Mouse (Mus musculus) neural tube, embryonic 11.5 days (tissue): ENCODE results near the gene Themis2. TPM values are rescaled to one million over a fixed set of nuclear protein-coding genes. Genes with fewer than 3 reads are reported as not detected.
"Not testable (repeated sequence)": the region's sequence is repeated elsewhere in the genome, so short reads cannot be mapped to it uniquely, and the experiment has no call there.

Experiments
- ATAC-seq: fragments of 200-750 bp; cut with Nextera tagmentation; 2 replicates; pipeline ENCODE4 v1.8.0; 2017; ENCODE audit warnings: moderate number of reproducible peaks, mild to moderate bottlenecking, moderate TSS enrichment, moderate library complexity; ENCODE audit not compliant: insufficient read depth, low FRiP score, low TSS enrichment
- DNase-seq: peaks from one replicate; pipeline ENCODE4 v3.0.0-alpha.2; 2015; ENCODE audit warnings: low spot score
- H3K27ac ChIP-seq: fragments of 300-500 bp; sonication (generic); 2 replicates; pipeline ENCODE4 v1.5.1; 2014; ENCODE audit warnings: low read depth, mild to moderate bottlenecking, low read length
- H3K27me3 ChIP-seq: fragments of 300-500 bp; sonication (generic); 2 replicates; pipeline ENCODE4 v1.6.1; 2014; ENCODE audit warnings: mild to moderate bottlenecking, low read length, mixed read lengths; ENCODE audit not compliant: control insufficient read depth, insufficient read depth
- H3K36me3 ChIP-seq: fragments of 300-500 bp; sonication (generic); 2 replicates; pipeline ENCODE4 v1.6.1; 2014; ENCODE audit warnings: mild to moderate bottlenecking, low read length, moderate library complexity, mixed read lengths; ENCODE audit not compliant: control insufficient read depth, insufficient read depth
- H3K4me1 ChIP-seq: fragments of 300-500 bp; sonication (generic); 2 replicates; pipeline ENCODE4 v1.6.1; 2014; ENCODE audit warnings: low read length, mixed read lengths; ENCODE audit not compliant: control insufficient read depth, insufficient read depth
- H3K4me2 ChIP-seq: fragments of 300-500 bp; sonication (generic); 2 replicates; pipeline ENCODE4 v1.6.1; 2014; ENCODE audit warnings: low read depth, mild to moderate bottlenecking, moderate library complexity
- H3K4me3 ChIP-seq: fragments of 300-500 bp; sonication (generic); 2 replicates; pipeline ENCODE4 v1.5.1; 2014; ENCODE audit warnings: low read depth, low read length
- H3K9ac ChIP-seq: fragments of 300-500 bp; sonication (generic); 2 replicates; pipeline ENCODE4 v1.6.1; 2014; ENCODE audit warnings: mild to moderate bottlenecking, low read length
- H3K9me3 ChIP-seq: fragments of 300-500 bp; sonication (generic); 2 replicates; pipeline ENCODE4 v1.6.1; 2016; ENCODE audit warnings: low read length; ENCODE audit not compliant: control insufficient read depth
- WGBS: fragments of 180-500 bp; shearing (Covaris S2); extraction: QIAGEN DNeasy Blood & Tissue Kit; methylation state at CpG from one replicate; pipeline ENCODE4 v1.1.7; 2014; 5-methylcytosine and 5-hydroxymethylcytosine counted together
- polyA plus RNA-seq: library from polyadenylated mRNA; unstranded; fragments of >200 nt; fragmentation: Nextera tagmentation; extraction: Ambion mirVana; gene quantifications from 2 replicates; pipeline ENCODE4 v1.2.1, GENCODE M21; 2014

Gene Themis2
- polyA plus RNA-seq, 1 experiment from 2014 or later: 1.1 TPM

DNA sequence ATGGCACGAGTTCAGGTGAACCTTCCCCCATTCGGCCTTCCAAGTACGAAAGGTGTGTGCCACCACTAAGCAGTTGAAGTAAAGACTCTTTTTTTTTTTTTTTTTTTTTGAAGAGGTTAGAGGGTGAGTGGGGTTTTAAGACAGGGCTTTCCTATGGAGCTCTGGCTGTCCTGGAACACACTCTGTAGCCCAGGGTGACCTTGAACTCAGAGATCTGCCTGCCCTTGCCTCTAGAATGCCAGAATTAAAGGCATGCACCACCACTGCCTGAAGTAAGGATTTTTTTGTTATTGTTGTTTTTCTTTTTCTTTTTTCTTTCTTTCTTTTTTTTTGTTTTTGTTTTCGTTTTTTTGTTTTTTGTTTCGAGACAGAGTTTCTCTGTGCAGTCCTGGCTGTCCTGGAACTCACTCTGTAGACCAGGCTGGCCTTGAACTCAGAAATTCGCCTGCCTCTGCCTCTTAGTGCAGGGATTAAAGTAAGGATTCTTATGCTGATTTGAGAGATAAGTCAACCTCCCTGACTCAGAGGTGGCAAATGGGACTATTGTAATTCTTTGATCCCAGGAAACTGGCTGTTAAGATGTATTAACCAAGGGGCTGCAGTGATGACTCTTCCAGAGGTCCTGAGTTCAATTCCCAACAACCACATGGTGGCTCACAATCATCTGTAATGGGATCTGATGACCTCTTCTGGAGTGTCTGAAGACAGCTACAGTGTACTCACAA lies 46.8 kb downstream of the Themis2 start:
- ATAC-seq: no peak
- Histone ChIP-seq H3K4me3 (no peak overlapping the region), H3K4me2 (no peak overlapping the region), H3K27ac (no peak overlapping the region), H3K36me3 (no peaks in the 10 kb centered on the region), H3K9me3 (no peaks in the 10 kb centered on the region), H3K4me1 (no peaks in the 10 kb centered on the region), H3K27me3 (no peaks in the 10 kb centered on the region), H3K9ac (no peak overlapping the region)
- WGBS: 83% methylated on average over 6 of the region's 6 CpGs
- no peak for DNase-seq

DNA sequence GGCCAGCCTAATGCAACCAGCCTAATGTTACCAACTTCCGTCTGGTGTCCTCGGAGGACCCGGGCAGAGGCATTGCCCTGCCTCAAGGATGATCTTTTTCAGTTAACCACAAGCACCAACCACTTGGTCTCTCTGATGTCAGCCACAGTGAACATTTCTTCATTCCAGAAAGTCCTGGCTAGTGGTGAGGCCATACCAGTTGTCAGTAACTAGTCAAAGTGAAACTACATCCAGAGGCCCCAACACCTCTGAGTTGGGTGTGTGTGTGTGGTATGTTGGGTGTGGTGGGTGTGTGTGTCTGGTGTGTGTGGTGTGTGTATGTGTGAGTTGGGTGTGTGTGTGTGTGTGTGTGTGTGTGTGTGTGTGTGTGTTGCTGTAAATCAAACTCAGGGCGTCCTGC lies 47.4 kb downstream of the Themis2 start:
- no peaks in the 10 kb centered on the region for H3K36me3 ChIP-seq
- H3K27me3 ChIP-seq: no peaks in the 10 kb centered on the region
- no peak overlapping the region for H3K9ac ChIP-seq
- no peak overlapping the region for H3K27ac ChIP-seq
- H3K4me2 ChIP-seq: no peak overlapping the region
- 91% methylated on average over 4 of the region's 4 CpGs for WGBS
- H3K9me3 ChIP-seq: no peaks in the 10 kb centered on the region
- DNase-seq (no peak), ATAC-seq (no peak)
- no peak overlapping the region for H3K4me3 ChIP-seq
- H3K4me1 ChIP-seq: no peaks in the 10 kb centered on the region

DNA sequence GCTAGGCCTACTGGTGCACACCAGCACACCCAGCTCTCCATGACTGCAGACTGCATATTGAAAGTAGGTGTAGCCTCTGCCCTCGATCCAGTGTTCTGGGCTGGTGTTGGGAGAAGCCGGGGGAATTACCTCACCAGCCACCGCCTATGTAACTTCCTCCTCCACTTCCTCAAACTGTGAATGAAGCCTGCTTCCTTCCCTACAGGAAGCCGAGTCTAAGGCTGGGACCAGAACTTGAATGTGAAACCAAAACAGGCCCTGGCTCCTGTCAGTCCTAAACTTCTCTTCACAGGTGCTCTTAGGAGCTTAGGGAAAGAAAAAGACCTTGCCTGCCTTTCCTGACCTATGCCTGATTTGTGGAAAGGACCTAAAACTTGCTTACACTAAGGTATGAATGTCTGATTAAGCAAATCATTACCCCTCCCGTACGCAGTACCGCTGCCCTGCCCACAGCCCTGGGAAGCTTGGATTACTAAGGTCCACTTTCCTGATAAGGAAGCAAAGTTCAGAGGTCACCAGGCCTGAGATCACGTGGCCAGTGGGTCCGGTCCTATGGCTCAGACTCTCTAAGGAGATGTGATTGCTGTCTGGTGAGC lies 48.4 kb downstream of the Themis2 start:
- no peak for ATAC-seq
- H3K9me3 ChIP-seq: no peaks in the 10 kb centered on the region
- H3K4me3 ChIP-seq: no peak overlapping the region
- no peaks in the 10 kb centered on the region for H3K4me1 ChIP-seq
- no peak overlapping the region for H3K9ac ChIP-seq
- H3K27me3 ChIP-seq: no peaks in the 10 kb centered on the region
- no peak overlapping the region for H3K4me2 ChIP-seq
- DNase-seq: no peak
- no peak overlapping the region for H3K27ac ChIP-seq
- WGBS: 73% methylated on average over 9 of the region's 9 CpGs
- H3K36me3 ChIP-seq: no peaks in the 10 kb centered on the region

- DNase-seq: no peak
- 91% methylated on average over 9 of the region's 9 CpGs for WGBS
- Histone ChIP-seq H3K4me3 (no peak overlapping the region), H3K4me1 (no peaks in the 10 kb centered on the region), H3K27ac (no peak overlapping the region; the same call in 1 of the 2 replicates), H3K9ac (no peak overlapping the region), H3K4me2 (no peak overlapping the region), H3K9me3 (no peaks in the 10 kb centered on the region), H3K27me3 (no peaks in the 10 kb centered on the region), H3K36me3 (no peaks in the 10 kb centered on the region)
- no peak for ATAC-seq
Measured at GRCm38 (mm10) chr4:132746911-132747517, 49.2 kb downstream of the Themis2 start.

GRCm38 (mm10) chr4:132743992-132744911 lies 51.9 kb downstream of the Themis2 start:
- H3K9ac ChIP-seq: no peak overlapping the region
- no peaks in the 10 kb centered on the region for H3K36me3 ChIP-seq
- H3K9me3 ChIP-seq: no peaks in the 10 kb centered on the region
- H3K4me3 ChIP-seq: no peak overlapping the region
- H3K27me3 ChIP-seq: no peaks in the 10 kb centered on the region
- WGBS: 89% methylated on average over 11 of the region's 11 CpGs
- H3K27ac ChIP-seq: no peak overlapping the region
- ATAC-seq: no peak
- no peaks in the 10 kb centered on the region for H3K4me1 ChIP-seq
- no peak for DNase-seq
- no peak overlapping the region for H3K4me2 ChIP-seq

- H3K36me3 ChIP-seq: no peaks in the 10 kb centered on the region
- no peak overlapping the region for H3K4me2 ChIP-seq
- H3K9me3 ChIP-seq: no peaks in the 10 kb centered on the region
- H3K4me1 ChIP-seq: no peaks in the 10 kb centered on the region
- H3K27ac ChIP-seq: no peak overlapping the region
- H3K9ac ChIP-seq: no peak overlapping the region
- H3K4me3 ChIP-seq: no peak overlapping the region
- ATAC-seq: no peak
- no peaks in the 10 kb centered on the region for H3K27me3 ChIP-seq
- DNase-seq: no peak
- WGBS: 94% methylated on average over 7 of the region's 7 CpGs
Measured at GRCm38 (mm10) chr4:132741491-132741890, 54.7 kb downstream of the Themis2 start.

- H3K27me3 ChIP-seq, ATAC-seq, H3K27ac ChIP-seq, H3K9me3 ChIP-seq, H3K36me3 ChIP-seq, H3K9ac ChIP-seq, H3K4me2 ChIP-seq, H3K4me3 ChIP-seq, H3K4me1 ChIP-seq, DNase-seq: not testable (repeated sequence)
- WGBS: 95% methylated on average over 9 of the region's 9 CpGs
Measured at GRCm38 (mm10) chr4:132737154-132737553, 59.0 kb downstream of the Themis2 start.

DNA sequence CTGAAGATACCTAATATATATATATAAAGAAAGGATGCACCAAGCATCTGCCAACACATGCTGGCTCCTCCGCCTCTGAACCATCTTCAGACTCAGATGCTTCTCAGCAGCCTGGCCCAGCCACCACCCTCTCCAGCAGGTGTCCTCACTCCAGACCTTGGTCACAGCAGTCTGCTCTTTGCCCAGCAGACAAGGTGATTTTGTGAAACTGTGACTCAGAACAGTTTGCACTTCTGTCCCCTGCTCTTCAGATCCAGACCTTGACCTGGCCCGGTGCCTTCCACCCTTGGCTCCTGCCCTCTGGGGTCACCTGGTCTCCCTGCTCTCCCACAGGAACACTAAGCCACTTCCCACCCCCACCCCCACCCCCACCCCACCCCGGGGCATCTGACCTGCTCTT lies 60.3 kb downstream of the Themis2 start:
- Histone ChIP-seq H3K9me3 (no peaks in the 10 kb centered on the region), H3K4me1 (no peaks in the 10 kb centered on the region), H3K27me3 (no peaks in the 10 kb centered on the region), H3K9ac (no peak overlapping the region), H3K27ac (no peak overlapping the region), H3K4me2 (no peak overlapping the region), H3K36me3 (no peaks in the 10 kb centered on the region), H3K4me3 (no peak overlapping the region)
- 71% methylated on average over 3 of the region's 3 CpGs for WGBS
- ATAC-seq (no peak), DNase-seq (no peak)
